Mouse (Mus musculus) brown adipose tissue, adult 24 weeks (tissue): ENCODE data around the gene Mslnl. TPM values are rescaled to one million over a fixed set of nuclear protein-coding genes. Genes with fewer than 3 reads are reported as not detected.
A peak's percentile ranks its signal among the peaks of the same experiment; 100 is the strongest.

ENCODE experiments used
- H3K27ac ChIP-seq: fragments of 200-500 bp; replicated peaks from 2 replicates; pipeline ENCODE4 v1.5.1; 2012; ENCODE audit warnings: low read depth, mild to moderate bottlenecking, low read length
- H3K4me1 ChIP-seq: fragments of 200-500 bp; 2 replicates; pipeline ENCODE4 v1.6.1; 2012; ENCODE audit warnings: low read length, mixed read lengths; ENCODE audit not compliant: control insufficient read depth, insufficient read depth, insufficient read length
- H3K4me3 ChIP-seq: fragments of 200-500 bp; 2 replicates; pipeline ENCODE4 v1.5.1; 2012; ENCODE audit warnings: low read depth, mild to moderate bottlenecking, low read length, moderate library complexity; ENCODE audit not compliant: insufficient read depth
- polyA plus RNA-seq: library from polyadenylated mRNA; stranded (reverse); fragments of >200 nt; gene quantifications from 2 replicates; pipeline ENCODE4 v1.2.4, GENCODE M21; 2012; ENCODE audit not compliant: missing spikeins, insufficient read depth, insufficient read length

Gene Mslnl
- polyA plus RNA-seq, 1 experiment = not detected

DNA sequence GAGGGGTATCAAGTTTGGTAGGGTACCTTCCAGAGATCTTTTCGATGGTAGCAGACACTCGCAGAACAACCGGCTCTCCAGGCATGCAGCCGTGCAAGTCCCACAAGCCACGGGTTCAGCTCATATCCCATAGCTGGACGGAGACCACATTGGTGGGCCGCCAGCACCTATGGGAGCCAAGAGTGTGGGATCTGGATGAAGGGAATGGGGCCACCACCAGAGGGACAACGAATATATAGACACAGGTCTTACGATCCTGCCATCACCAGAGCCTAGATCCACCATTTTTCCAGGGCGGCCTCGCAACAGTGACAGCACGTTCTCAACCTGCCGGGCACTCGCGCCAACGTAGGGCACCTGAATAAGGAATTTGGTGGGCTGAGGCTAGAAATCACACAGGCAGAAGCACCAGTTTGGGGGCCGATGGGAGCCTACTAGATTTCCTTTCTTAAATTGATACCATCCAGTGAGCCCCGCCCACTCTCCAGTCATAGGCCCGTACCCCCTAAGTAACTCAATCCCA is 55.5 kb downstream of the Mslnl start:
- Histone ChIP-seq H3K4me3 (peak overlapping the region; percentile 70), H3K27ac (no peak overlapping the region), H3K4me1 (peaks cover 11% of the 10 kb centered on the region)

DNA sequence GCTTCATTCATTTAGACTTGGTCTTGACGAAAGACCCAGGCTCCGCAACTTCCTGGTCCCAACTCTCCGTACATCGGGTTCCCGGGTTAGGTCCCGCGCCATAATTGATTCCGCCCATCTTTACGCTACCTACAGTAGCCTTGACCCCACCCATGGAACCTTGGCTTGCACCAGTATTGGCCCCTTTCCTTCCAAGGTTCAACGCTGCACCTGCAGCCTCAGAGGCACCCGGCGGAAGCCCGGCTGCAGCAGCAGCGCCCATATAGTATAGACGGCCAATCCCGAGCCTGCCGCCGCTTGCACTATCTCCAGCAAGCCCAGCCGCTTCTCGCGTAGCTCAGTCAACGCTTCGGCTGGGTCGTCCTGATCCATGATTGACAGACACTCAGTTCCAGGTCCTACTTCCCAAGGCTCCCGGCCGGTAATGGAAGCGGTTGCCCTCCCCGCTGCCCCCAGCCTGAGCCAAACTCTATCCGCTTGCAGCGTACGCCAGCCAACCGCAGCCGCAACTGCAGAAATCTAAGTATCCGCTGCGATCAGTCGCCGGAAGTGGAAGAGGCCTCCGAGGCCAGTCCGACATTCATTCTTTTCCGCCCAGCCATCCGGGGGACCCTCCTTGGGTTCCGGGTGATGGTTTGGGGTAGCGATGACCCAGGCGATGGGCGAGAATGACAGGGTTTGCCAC is 56.1 kb downstream of the Mslnl start:
- H3K4me1 ChIP-seq = peaks cover 11% of the 10 kb centered on the region
- H3K4me3 ChIP-seq = peak overlapping the region; percentile 70
- H3K27ac ChIP-seq = peak overlapping the region; percentile 67

DNA sequence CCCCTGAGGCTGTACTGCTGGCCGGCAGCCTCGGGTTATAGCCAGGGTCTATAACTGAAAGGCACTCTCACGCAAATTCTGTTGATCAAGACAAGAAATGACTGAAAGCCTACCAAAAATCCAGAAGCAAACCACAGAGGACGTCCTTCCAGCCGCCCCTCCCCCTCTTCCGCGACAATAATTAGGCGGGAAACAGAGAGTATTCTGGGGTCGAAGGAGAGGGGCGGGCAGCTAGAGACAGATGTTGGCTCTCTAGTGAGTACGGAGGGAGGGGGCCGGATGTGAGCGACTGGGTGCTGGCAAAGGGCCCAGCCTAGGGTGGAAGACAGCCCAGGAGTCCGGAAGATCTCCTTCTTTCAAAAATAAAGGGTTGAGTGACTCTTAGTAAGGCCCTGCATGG is 56.8 kb downstream of the Mslnl start, which contains the start of gene Fam173a:
Gene Fam173a (minus strand): TSS at position 287 of the 400 bp plus-strand sequence.
- Histone ChIP-seq H3K4me1 (peaks cover 11% of the 10 kb centered on the region), H3K4me3 (peak within 1 kb of the TSS; percentile 70), H3K27ac (peak within 1 kb of the TSS; percentile 67)

DNA sequence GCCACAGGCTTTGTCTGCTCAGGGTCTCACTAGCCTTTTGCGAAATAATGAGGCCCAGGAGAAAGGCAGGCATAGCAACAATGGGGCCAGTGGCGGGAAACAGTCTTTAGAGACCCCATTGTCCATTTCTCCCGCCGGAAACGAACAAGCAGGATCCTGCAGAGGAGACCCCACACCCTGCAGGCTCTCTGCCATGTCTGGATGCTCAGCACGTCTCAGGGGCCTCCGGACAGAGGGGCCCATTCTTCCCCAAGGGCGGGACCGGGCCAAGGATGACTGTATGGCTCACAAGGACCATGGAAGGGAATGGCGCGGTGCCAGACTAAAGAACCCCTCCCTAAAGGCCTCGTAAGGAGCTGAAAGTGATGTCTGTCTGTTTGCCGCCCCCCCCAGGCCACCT is 58.4 kb downstream of the Mslnl start:
- Histone ChIP-seq H3K4me1 (peaks cover 11% of the 10 kb centered on the region), H3K27ac (no peak overlapping the region), H3K4me3 (no peak overlapping the region)

DNA sequence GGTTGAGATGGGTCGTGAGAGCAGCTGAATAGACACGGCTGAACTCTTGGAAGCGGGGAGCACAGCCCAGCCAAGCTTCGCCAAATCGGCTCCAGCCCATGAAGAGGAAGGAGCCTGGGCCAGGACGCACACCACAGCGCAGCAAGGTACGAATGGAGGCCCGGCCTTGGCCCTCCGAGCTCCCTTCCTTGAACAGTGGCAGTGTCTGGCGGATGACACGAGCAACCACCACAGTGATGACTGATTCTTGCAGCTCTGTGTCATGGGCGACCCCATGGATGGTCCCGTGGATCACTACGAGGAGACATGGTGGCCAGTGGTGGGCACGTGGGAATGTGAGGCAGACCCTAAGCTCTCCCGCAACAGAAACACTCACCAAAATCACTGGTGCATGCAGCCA is 59.2 kb downstream of the Mslnl start:
- Histone ChIP-seq H3K4me3 (no peak overlapping the region), H3K4me1 (peaks cover 11% of the 10 kb centered on the region), H3K27ac (no peak overlapping the region)

DNA sequence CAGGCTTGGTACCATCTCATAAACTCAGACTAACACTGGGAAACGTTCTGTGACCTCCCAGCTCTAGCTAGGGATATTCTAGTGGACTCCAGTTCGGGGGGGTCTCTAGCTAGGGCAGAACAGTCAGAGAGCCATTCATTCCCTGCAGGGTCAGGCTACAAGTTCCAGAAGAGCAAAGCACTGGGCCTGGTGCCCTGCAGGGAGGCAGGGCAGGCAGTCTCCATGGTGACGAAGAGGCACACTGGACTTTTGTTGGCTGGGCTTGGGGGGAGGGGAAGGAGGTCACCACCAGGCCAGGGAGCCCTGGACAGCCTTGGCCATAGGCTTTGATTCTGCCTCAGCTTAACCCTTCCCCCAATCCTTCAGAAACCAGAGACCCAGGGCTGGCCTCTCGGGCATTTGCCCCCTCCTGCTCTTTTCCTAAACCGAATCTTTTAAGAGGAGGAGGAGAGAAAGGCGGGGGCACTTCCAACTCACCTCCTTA is 59.8 kb downstream of the Mslnl start, which contains the start of gene AC134908.4:
Gene AC134908.4 (minus strand): TSS at position 51 of the 484 bp plus-strand sequence.
- Histone ChIP-seq H3K27ac (no peak within 1 kb of the TSS), H3K4me3 (peak within 1 kb of the TSS; percentile 75), H3K4me1 (peaks cover 11% of the 10 kb centered on the region)

DNA sequence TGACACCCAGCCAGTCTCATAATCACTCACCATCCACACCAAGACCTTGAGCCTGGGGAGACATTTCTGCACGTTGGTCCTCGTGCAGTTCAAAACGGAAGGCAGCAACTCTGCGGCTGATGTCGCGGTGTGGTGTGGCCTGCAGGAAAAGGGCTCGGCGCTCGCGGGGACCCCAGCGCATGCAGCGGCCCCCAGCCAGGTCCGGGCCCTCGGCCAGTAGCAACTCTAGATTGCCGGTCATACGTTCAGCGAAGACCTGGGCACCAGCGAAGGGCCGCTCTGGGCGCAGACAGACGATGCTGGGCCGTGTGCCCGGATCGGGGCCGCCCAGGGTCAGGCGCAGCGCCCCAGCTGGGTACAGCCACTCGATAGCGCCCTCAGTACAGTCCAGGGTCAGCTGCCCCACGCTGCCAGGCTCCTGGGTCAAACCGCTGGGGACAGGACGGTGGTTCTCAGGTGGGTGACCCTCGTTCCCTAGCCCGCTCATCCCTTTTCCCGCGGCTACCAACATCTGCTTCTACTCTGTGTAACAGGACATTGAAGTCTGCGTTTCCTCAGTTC is 60.4 kb downstream of the Mslnl start:
- Histone ChIP-seq H3K27ac (no peak overlapping the region), H3K4me3 (peak overlapping the region; percentile 75), H3K4me1 (peaks cover 10% of the 10 kb centered on the region)

DNA sequence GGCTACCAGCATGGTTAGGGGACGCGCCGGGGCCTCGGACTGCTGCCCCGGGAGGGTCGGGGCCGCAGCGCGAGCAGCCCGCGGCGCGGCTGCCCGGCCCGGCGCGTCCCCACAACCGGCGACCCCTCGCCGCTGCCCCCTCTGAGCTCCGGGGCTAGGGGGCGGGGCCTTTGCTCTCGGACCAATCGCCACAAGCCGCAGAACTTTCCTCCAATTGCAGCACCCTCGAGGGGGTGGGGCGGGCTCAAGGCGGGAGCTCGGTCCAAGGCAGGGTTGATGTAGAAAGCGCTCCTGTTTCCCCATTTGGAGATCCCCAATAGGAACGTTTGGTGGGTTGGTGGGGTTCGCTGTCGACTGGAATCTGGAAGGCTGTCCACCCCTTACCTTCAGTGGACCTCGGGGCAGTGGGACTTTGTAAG is 61.1 kb downstream of the Mslnl start, which contains the start of gene Metrn:
Gene Metrn (minus strand): TSS at position 186 of the 419 bp plus-strand sequence.
- Histone ChIP-seq H3K4me3 (peak within 1 kb of the TSS; percentile 75), H3K27ac (no peak within 1 kb of the TSS), H3K4me1 (peaks cover 7% of the 10 kb centered on the region)

Other genes starting within 250 kb of the Mslnl start
- not detected in 2 replicates for gene Sstr5, start 238.8 kb upstream of the Mslnl start, polyA plus RNA-seq
- 0.79 TPM in 1 of 2 replicates, not detected in the other for gene Sox8, start 165.4 kb upstream of the Mslnl start, polyA plus RNA-seq
- 24.0 and 41.1 TPM in 2 replicates for gene Lmf1, start 157.0 kb upstream of the Mslnl start, polyA plus RNA-seq
- not detected in 2 replicates for gene Gng13, start 18.9 kb upstream of the Mslnl start, polyA plus RNA-seq
- gene Chtf18, start 8.6 kb upstream of the Mslnl start, polyA plus RNA-seq = 0.87 and 3.0 TPM in 2 replicates
- gene Rpusd1, start 8.4 kb upstream of the Mslnl start, polyA plus RNA-seq = 3.0 and 3.9 TPM in 2 replicates
- gene Msln, start 18.3 kb downstream of the Mslnl start, polyA plus RNA-seq = not detected in 2 replicates
- 40.5 and 42.4 TPM in 2 replicates for gene Narfl, start 37.7 kb downstream of the Mslnl start, polyA plus RNA-seq
- 5.0 and 5.9 TPM in 2 replicates for gene Haghl, start 49.6 kb downstream of the Mslnl start, polyA plus RNA-seq
- not detected in 2 replicates for gene Ccdc78, start 50.5 kb downstream of the Mslnl start, polyA plus RNA-seq
- gene Fam173a, start 56.9 kb downstream of the Mslnl start, polyA plus RNA-seq = 41.4 and 42.8 TPM in 2 replicates
- 4.6 TPM in 1 of 2 replicates, not detected in the other for gene AC134908.4, start 59.6 kb downstream of the Mslnl start, polyA plus RNA-seq
- gene Metrn, start 61.1 kb downstream of the Mslnl start, polyA plus RNA-seq = 1.8 and 3.2 TPM in 2 replicates
- 0.42 and 0.79 TPM in 2 replicates for gene Fbxl16, start 73.0 kb downstream of the Mslnl start, polyA plus RNA-seq
- gene Wdr24, start 87.6 kb downstream of the Mslnl start, polyA plus RNA-seq = 6.3 and 7.1 TPM in 2 replicates
- gene Jmjd8, start 92.8 kb downstream of the Mslnl start, polyA plus RNA-seq = 29.2 and 37.3 TPM in 2 replicates
- gene Stub1, start 97.4 kb downstream of the Mslnl start, polyA plus RNA-seq = 65.3 and 69.4 TPM in 2 replicates
- 3.4 and 5.0 TPM in 2 replicates for gene Rhbdl1, start 101.3 kb downstream of the Mslnl start, polyA plus RNA-seq
- gene Gm20683, start 105.7 kb downstream of the Mslnl start, polyA plus RNA-seq = 0.95 and 1.6 TPM in 2 replicates
- 69.0 and 72.5 TPM in 2 replicates for gene Rhot2, start 108.8 kb downstream of the Mslnl start, polyA plus RNA-seq
- 1.6 and 2.4 TPM in 2 replicates for gene Wdr90, start 125.5 kb downstream of the Mslnl start, polyA plus RNA-seq
- gene Mcrip2, start 132.7 kb downstream of the Mslnl start, polyA plus RNA-seq = 432 and 445 TPM in 2 replicates
- 47.5 and 52.1 TPM in 2 replicates for gene Mettl26, start 139.0 kb downstream of the Mslnl start, polyA plus RNA-seq
- gene Wfikkn1, start 144.8 kb downstream of the Mslnl start, polyA plus RNA-seq = not detected in 2 replicates
- gene Rab40c, start 183.7 kb downstream of the Mslnl start, polyA plus RNA-seq = 6.3 and 7.0 TPM in 2 replicates
- 65.6 and 109 TPM in 2 replicates for gene Pigq, start 208.9 kb downstream of the Mslnl start, polyA plus RNA-seq
- gene Nhlrc4, start 208.9 kb downstream of the Mslnl start, polyA plus RNA-seq = not detected in 2 replicates
- not detected in 2 replicates for gene A930017K11Rik, start 216.5 kb downstream of the Mslnl start, polyA plus RNA-seq
- 4.7 and 5.6 TPM in 2 replicates for gene Capn15, start 249.8 kb downstream of the Mslnl start, polyA plus RNA-seq